Mouse (Mus musculus) heart, postnatal 10 days (tissue): Measurements from ENCODE around the gene Cxcr6. TPM values are rescaled to one million over a fixed set of nuclear protein-coding genes. Genes with fewer than 3 reads are reported as not detected.
"Not testable (repeated sequence)": the region's sequence is repeated elsewhere in the genome, so short reads cannot be mapped to it uniquely, and the experiment has no call there.

Experiments used
- DNase-seq, 2 experiments: peaks; one replicate each; pipeline ENCODE4 v3.0.0; 2021
- intact Hi-C: fragments of 180-260 bp; cut with DNase I; formaldehyde crosslinking; loops from one replicate; pipeline ENCODE4 v1.15.1; 2025
- total RNA-seq, 2 experiments: library from RNA; stranded (reverse); gene quantifications; 2 replicates each; pipeline ENCODE4 v1.2.3; 2021

The Cxcr6 gene
- not detected for total RNA-seq

- intact Hi-C loops = no loop called here
- DNase-seq = no peak
Observed at GRCm38 (mm10) chr9:123806267-123806666, at the start of gene Cxcr6. Cxcr6 (plus strand) TSS chr9:123806475.

- intact Hi-C loops = no loop called here
- DNase-seq = no peak
Observed at GRCm38 (mm10) chr9:123756752-123757151, 49.5 kb upstream of the Cxcr6 start.

GRCm38 (mm10) chr9:123757326-123757725 is 48.9 kb upstream of the Cxcr6 start:
- no peak for DNase-seq
- intact Hi-C loops = no loop called here

- DNase-seq = no peak
- intact Hi-C loops = no loop called here
Observed at GRCm38 (mm10) chr9:123758156-123758555, 48.1 kb upstream of the Cxcr6 start.

GRCm38 (mm10) chr9:123758645-123759044 is 47.6 kb upstream of the Cxcr6 start:
- DNase-seq = no peak
- intact Hi-C loops = no loop called here

GRCm38 (mm10) chr9:123760806-123761205 is 45.5 kb upstream of the Cxcr6 start:
- DNase-seq = no peak
- intact Hi-C loops = no loop called here

- intact Hi-C loops = no loop called here
Observed at GRCm38 (mm10) chr9:123762886-123763285, 43.4 kb upstream of the Cxcr6 start.

GRCm38 (mm10) chr9:123763771-123764170 is 42.5 kb upstream of the Cxcr6 start:
- DNase-seq = no peak
- intact Hi-C loops = no loop called here

More at GRCm38 (mm10) chr9:123762886-123763285, 43.4 kb upstream of the Cxcr6 start:
- DNase-seq = peak; percentile 24 to 32

- intact Hi-C loops = no loop called here
- no peak for DNase-seq
Observed at GRCm38 (mm10) chr9:123766996-123767395, 39.3 kb upstream of the Cxcr6 start.

- intact Hi-C loops = no loop called here
Observed at GRCm38 (mm10) chr9:123768443-123768842, 37.8 kb upstream of the Cxcr6 start.

GRCm38 (mm10) chr9:123769532-123769931 is 36.7 kb upstream of the Cxcr6 start:
- intact Hi-C loops = no loop called here
- peak; percentile 18 to 22 for DNase-seq

More at GRCm38 (mm10) chr9:123768443-123768842, 37.8 kb upstream of the Cxcr6 start:
- no peak for DNase-seq

- DNase-seq = peak in 1 of 2 experiments; percentile 28
- intact Hi-C loops = not testable (repeated sequence)
Observed at GRCm38 (mm10) chr9:123773299-123773698, 33.0 kb upstream of the Cxcr6 start.

GRCm38 (mm10) chr9:123788855-123789529 is 17.3 kb upstream of the Cxcr6 start:
- peak; percentile 23 to 47 for DNase-seq
- intact Hi-C loops = no loop called here

- peak; percentile 69 to 71 for DNase-seq
- intact Hi-C loops = loop anchor here (2.0 kb wide), 2 partner anchors 83 to 157 kb away; no protein-coding TSS in a partner anchor
Observed at GRCm38 (mm10) chr9:123796174-123796573, 10.1 kb upstream of the Cxcr6 start.

GRCm38 (mm10) chr9:123801527-123801926 is 4.7 kb upstream of the Cxcr6 start:
- intact Hi-C loops = no loop called here
- DNase-seq = no peak

GRCm38 (mm10) chr9:123802421-123802820 is 3.9 kb upstream of the Cxcr6 start:
- peak in 1 of 2 experiments; percentile 16 for DNase-seq
- intact Hi-C loops = no loop called here

GRCm38 (mm10) chr9:123802896-123803295 is 3.4 kb upstream of the Cxcr6 start:
- intact Hi-C loops = no loop called here
- DNase-seq = no peak

- no peak for DNase-seq
- intact Hi-C loops = no loop called here
Observed at GRCm38 (mm10) chr9:123805241-123805640, 1.0 kb upstream of the Cxcr6 start.

- peak in 1 of 2 experiments; percentile 20 for DNase-seq
- intact Hi-C loops = no loop called here
Observed at GRCm38 (mm10) chr9:123808583-123808982, 2.3 kb downstream of the Cxcr6 start.

- DNase-seq = no peak
- intact Hi-C loops = no loop called here
Observed at GRCm38 (mm10) chr9:123811831-123812230, 5.6 kb downstream of the Cxcr6 start.

- intact Hi-C loops = no loop called here
- DNase-seq = no peak
Observed at GRCm38 (mm10) chr9:123814326-123814725, 8.1 kb downstream of the Cxcr6 start.

GRCm38 (mm10) chr9:123814821-123815220 is 8.5 kb downstream of the Cxcr6 start:
- peak in 1 of 2 experiments; percentile 20 for DNase-seq
- intact Hi-C loops = no loop called here

- DNase-seq = no peak
- intact Hi-C loops = no loop called here
Observed at GRCm38 (mm10) chr9:123815444-123815843, 9.2 kb downstream of the Cxcr6 start.
